In the genomic region with DNA sequence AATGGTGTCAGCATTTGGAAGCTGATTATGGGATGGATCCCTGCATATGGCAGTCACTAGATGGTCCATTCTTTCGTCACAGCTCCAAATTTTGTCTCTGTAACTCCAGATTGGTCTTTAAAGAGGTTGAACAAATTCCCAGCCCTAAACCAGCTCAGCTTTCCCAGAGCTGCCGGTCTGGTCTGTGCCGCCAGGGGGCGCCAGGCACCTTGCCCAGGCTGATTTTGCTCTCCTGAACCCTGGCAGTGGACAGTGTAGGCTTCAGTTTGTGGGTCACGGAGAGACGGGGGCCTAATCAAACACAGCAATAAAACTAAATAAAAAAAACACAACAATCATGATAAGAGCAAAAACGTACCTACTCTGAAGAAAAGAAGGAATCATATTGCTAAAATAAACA, we compare ENCODE assay signal across 7 mouse cellular contexts. TPM values are rescaled to one million over a fixed set of nuclear protein-coding genes. Genes with fewer than 3 reads are reported as not detected.
DNase-seq lines count a peak whose midpoint lies in the region; ATAC-seq and TF ChIP-seq lines count a peak whose summit lies in the region.

No protein-coding gene starts in this region.

- no peak overlapping the region for H3K4me3 ChIP-seq in G1E (ENCODE audit: low read depth, low read length)
- H3K4me3 ChIP-seq in kidney, postnatal 0 days (replicated peaks; ENCODE audit: low read depth, low read length), result no peak overlapping the region
- no peak overlapping the region for H3K4me3 ChIP-seq in lung, postnatal 0 days (ENCODE audit: low read depth, low read length)

- H3K9me3 ChIP-seq in G1E (replicated peaks), result peaks cover 16% of the 10 kb centered on the region
- H3K9me3 ChIP-seq in kidney, postnatal 0 days (replicated peaks; ENCODE audit: low read length), result no peaks in the 10 kb centered on the region
- no peaks in the 10 kb centered on the region for H3K9me3 ChIP-seq in lung, postnatal 0 days (ENCODE audit: low read length)

- no peak overlapping the region for H3K9ac ChIP-seq in kidney, postnatal 0 days (ENCODE audit: low read depth, low read length)
- H3K9ac ChIP-seq in lung, postnatal 0 days (replicated peaks; ENCODE audit: low read depth), result no peak overlapping the region

- ATAC-seq in G1E (ENCODE audit: extremely low read depth, insufficient number of reproducible peaks, low FRiP score, poor library complexity, severe bottlenecking), result no peak
- ATAC-seq in kidney, postnatal 0 days (replicated peaks; ENCODE audit: low FRiP score, low read depth), result peak; percentile 57; the same call in 1 of the 2 replicates
- peak; percentile 62 for ATAC-seq in lung, postnatal 0 days

- 18% methylated on average over 7 of the region's 7 CpGs for WGBS in kidney, postnatal 0 days
- 16% methylated on average over 7 of the region's 7 CpGs for WGBS in lung, postnatal 0 days

- no peaks in the 10 kb centered on the region for H3K4me1 ChIP-seq in G1E (ENCODE audit: insufficient read depth, low read depth, low read length)
- H3K4me1 ChIP-seq in kidney, postnatal 0 days (replicated peaks; ENCODE audit: insufficient read depth, low read length), result 0 out of 2 replicates have a peak, but pooled peaks cover 7% of the 10 kb centered on the region
- H3K4me1 ChIP-seq in lung, postnatal 0 days (ENCODE audit: insufficient read depth, low read depth, low read length), result no peaks in the 10 kb centered on the region

- TF ChIP-seq CTCF in G1E (IDR thresholded peaks at IDR 0.05; ENCODE audit: low read depth, low read length), result peak; percentile 38; the same call in 1 of the 2 replicates
- TF ChIP-seq CTCF in kidney, postnatal 0 days (IDR thresholded peaks at IDR 0.05; ENCODE audit: low read depth), result peak; percentile 86
- peak; percentile 92 for TF ChIP-seq CTCF in lung, postnatal 0 days (IDR thresholded peaks at IDR 0.05)

- no peaks in the 10 kb centered on the region for H3K36me3 ChIP-seq in G1E (replicated peaks)
- no peaks in the 10 kb centered on the region for H3K36me3 ChIP-seq in kidney, postnatal 0 days (ENCODE audit: insufficient read depth, low read length)
- no peaks in the 10 kb centered on the region for H3K36me3 ChIP-seq in lung, postnatal 0 days (ENCODE audit: insufficient read depth, low read length)

- peak; percentile 48 for DNase-seq in CD4-positive helper T cell, adult 2 months (ENCODE audit: low read depth, low spot score)
- DNase-seq in G1E (ENCODE audit: low spot score), result no peak
- peak; percentile 65 for DNase-seq in cerebellum, adult 11 months
- DNase-seq in gastrocnemius, adult 18-20 months (ENCODE audit: low spot score), result peak; percentile 72
- DNase-seq in kidney, postnatal 0 days (ENCODE audit: low spot score), result peak; percentile 74
- DNase-seq in lung, postnatal 0 days (ENCODE audit: low spot score), result peak; percentile 63
- DNase-seq in right cerebral cortex, postnatal 4 days, result peak; percentile 67

- TF ChIP-seq EP300 in lung, postnatal 0 days (IDR thresholded peaks at IDR 0.05), result no peak

- H3K27ac ChIP-seq in kidney, postnatal 0 days, result no peak overlapping the region
- no peak overlapping the region for H3K27ac ChIP-seq in lung, postnatal 0 days (ENCODE audit: low read length)

- H3K4me2 ChIP-seq in kidney, postnatal 0 days (ENCODE audit: low read length), result no peak overlapping the region
- no peak overlapping the region for H3K4me2 ChIP-seq in lung, postnatal 0 days (replicated peaks; ENCODE audit: low read depth, low read length)

- H3K27me3 ChIP-seq in G1E (ENCODE audit: insufficient read depth, low read length), result no peaks in the 10 kb centered on the region
- no peaks in the 10 kb centered on the region for H3K27me3 ChIP-seq in kidney, postnatal 0 days (ENCODE audit: insufficient read depth, low read length)
- H3K27me3 ChIP-seq in lung, postnatal 0 days (replicated peaks; ENCODE audit: insufficient read depth, low read length), result no peaks in the 10 kb centered on the region; the same call in 1 of the 2 replicates

RNA-seq across cellular contexts. Expression of a gene that starts 13.5 kb away (rescaled TPM):
- total RNA-seq in G1E (2014; fragmentation: Nextera tagmentation) (not detected in 2 replicates), G1E (2017) (not detected in 2 replicates)
- not detected in 2 replicates for polyA plus RNA-seq in G1E (2012)
- total RNA-seq in gastrocnemius, adult 18-20 months (2021), result 10 to 100 TPM; 29.9 to 35.1 TPM
- 27.0 and 27.4 TPM in 2 replicates for polyA plus RNA-seq in kidney, postnatal 0 days (2015; fragmentation: Nextera tagmentation; extraction: Ambion mirVana)
- 18.6 and 21.8 TPM in 2 replicates for polyA plus RNA-seq in lung, postnatal 0 days (2015; fragmentation: Nextera tagmentation; extraction: Ambion mirVana)

RNA-seq across cellular contexts. Expression of a gene that starts 16.9 kb away (rescaled TPM):
- total RNA-seq in G1E (2014; fragmentation: Nextera tagmentation), result not detected in 2 replicates
- not detected in 2 replicates for total RNA-seq in G1E (2017)
- polyA plus RNA-seq in G1E (2012), result not detected in 2 replicates
- not detected for total RNA-seq in gastrocnemius, adult 18-20 months (2021)
- polyA plus RNA-seq in kidney, postnatal 0 days (2015; fragmentation: Nextera tagmentation; extraction: Ambion mirVana), result not detected in 2 replicates
- not detected in 2 replicates for polyA plus RNA-seq in lung, postnatal 0 days (2015; fragmentation: Nextera tagmentation; extraction: Ambion mirVana)

RNA-seq across cellular contexts. Expression of a gene that starts 28.9 kb away (rescaled TPM):
- total RNA-seq in G1E (2014; fragmentation: Nextera tagmentation), result not detected in 2 replicates
- 0.16 TPM in 1 of 2 replicates, not detected in the other for total RNA-seq in G1E (2017)
- not detected in 2 replicates for polyA plus RNA-seq in G1E (2012)
- under 1 TPM; 0.18 to 0.24 TPM for total RNA-seq in gastrocnemius, adult 18-20 months (2021)
- polyA plus RNA-seq in kidney, postnatal 0 days (2015; fragmentation: Nextera tagmentation; extraction: Ambion mirVana), result 0.16 and 0.18 TPM in 2 replicates
- 0.07 and 0.19 TPM in 2 replicates for polyA plus RNA-seq in lung, postnatal 0 days (2015; fragmentation: Nextera tagmentation; extraction: Ambion mirVana)

Comparison
In these comparisons a context has a peak if more than half of its experiments do, and no peak if none do; other contexts are left out.
1. CTCF ChIP-seq: peak in every context shown above with its lines; median percentile 92 in lung, postnatal 0 days; 86 in kidney, postnatal 0 days; 38 in G1E.
2. RNA of a gene that starts 13.5 kb away (polyA plus RNA-seq): 27.0 to 27.4 TPM in kidney, postnatal 0 days and 18.6 to 21.8 TPM in lung, postnatal 0 days; not detected in G1E; every median in the first group is over 10 times any median in the second.